Mouse (Mus musculus): Measurements from ENCODE around the gene Stt3b. TPM values are rescaled to one million over a fixed set of nuclear protein-coding genes. Genes with fewer than 3 reads are reported as not detected.

Gene Stt3b
- total RNA-seq, 2 experiments from 2014 or later, result 84.8 to 87.6 TPM

GRCm38 (mm10) chr9:115320156-115320555, 9.9 kb upstream of the Stt3b start:
- intact Hi-C loops (cut with DNase I), result no loop called here
- DNase-seq (ENCODE audit: low spot score in 2 of 2), result no peak

GRCm38 (mm10) chr9:115318621-115319375, 8.6 kb upstream of the Stt3b start:
- DNase-seq (ENCODE audit: low spot score in 2 of 2), result no peak
- intact Hi-C loops (cut with DNase I), result loop anchor here (10.0 kb wide), 1 partner anchor 726 kb away; no protein-coding TSS in a partner anchor

DNA sequence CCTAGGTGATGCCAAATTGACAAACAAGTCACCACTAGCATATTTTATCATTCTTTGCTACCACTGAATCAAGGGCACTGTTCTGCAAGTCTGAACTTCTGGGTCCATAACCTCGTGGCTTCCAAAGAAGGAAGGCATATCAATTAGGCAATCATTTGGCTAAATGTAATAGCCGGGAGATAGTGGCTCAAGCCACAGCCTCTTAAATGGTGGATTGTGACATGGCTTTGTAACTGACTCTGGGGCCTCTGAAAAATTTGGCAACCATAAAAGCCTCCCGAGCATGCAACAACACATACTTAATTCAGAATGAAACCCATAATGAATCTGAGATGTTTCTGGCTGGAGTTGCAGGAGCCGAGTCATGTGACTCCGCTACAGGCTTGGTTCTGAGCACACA, 6.8 kb upstream of the Stt3b start:
- DNase-seq (ENCODE audit: low spot score in 2 of 2), result no peak
- intact Hi-C loops (cut with DNase I), result loop anchor here (10.0 kb wide), 1 partner anchor 728 kb away; no protein-coding TSS in a partner anchor

DNA sequence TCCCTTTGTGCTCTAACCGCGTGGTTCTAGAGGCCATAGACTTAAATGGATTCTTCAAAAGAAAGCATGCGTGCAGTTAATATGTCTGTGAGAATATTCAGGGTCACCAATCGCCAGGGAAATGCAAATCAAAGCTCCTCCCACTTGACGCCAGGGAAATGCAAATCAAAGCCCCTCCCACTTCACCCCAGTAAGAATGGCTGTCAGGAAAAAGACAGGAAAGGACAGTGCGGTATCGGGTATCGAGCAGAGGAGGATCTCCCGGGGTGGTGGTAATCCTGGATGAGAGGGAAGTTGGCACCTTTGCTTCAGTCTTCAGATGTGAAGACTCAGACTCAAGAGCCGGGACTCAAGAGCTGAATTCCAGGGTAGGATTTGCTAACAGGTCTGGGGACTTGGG, 4.3 kb upstream of the Stt3b start:
- intact Hi-C loops (cut with DNase I), result loop anchor here (10.0 kb wide), 1 partner anchor 730 kb away; no protein-coding TSS in a partner anchor
- DNase-seq (ENCODE audit: low spot score in 2 of 2), result no peak

DNA sequence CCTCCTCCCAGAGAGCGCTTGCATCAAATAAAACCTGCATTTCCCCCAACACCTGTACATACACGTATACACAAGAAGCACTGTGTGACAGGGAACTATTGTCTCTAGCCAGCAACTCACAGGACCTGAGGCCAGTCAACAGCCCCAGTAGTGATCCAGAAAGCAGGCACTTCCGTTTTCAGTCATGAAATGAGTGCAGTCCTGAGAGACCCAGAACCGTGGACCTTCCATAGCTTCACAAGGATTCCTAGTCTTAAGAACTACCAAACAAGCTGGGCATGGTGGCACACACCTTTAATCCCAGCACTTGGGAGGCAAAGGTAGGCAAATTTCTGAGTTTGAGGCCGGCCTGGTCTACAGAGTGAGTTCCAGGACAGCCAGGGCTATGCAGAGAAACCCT, 3.6 kb upstream of the Stt3b start:
- intact Hi-C loops (cut with DNase I), result loop anchor here (10.0 kb wide), 1 partner anchor 731 kb away; no protein-coding TSS in a partner anchor
- DNase-seq (ENCODE audit: low spot score in 2 of 2), result no peak

GRCm38 (mm10) chr9:115311223-115311520, 951 bp upstream of the Stt3b start:
- no peak for DNase-seq (ENCODE audit: low spot score in 2 of 2)
- intact Hi-C loops (cut with DNase I), result loop anchor here (10.0 kb wide), 1 partner anchor 734 kb away; no protein-coding TSS in a partner anchor

GRCm38 (mm10) chr9:115309977-115310345, 260 bp downstream of the Stt3b start:
- intact Hi-C loops (cut with DNase I), result loop anchor here (10.0 kb wide), 2 partner anchors 395 to 735 kb away; no protein-coding TSS in a partner anchor
- DNase-seq (ENCODE audit: low spot score in 2 of 2), result no peak

DNA sequence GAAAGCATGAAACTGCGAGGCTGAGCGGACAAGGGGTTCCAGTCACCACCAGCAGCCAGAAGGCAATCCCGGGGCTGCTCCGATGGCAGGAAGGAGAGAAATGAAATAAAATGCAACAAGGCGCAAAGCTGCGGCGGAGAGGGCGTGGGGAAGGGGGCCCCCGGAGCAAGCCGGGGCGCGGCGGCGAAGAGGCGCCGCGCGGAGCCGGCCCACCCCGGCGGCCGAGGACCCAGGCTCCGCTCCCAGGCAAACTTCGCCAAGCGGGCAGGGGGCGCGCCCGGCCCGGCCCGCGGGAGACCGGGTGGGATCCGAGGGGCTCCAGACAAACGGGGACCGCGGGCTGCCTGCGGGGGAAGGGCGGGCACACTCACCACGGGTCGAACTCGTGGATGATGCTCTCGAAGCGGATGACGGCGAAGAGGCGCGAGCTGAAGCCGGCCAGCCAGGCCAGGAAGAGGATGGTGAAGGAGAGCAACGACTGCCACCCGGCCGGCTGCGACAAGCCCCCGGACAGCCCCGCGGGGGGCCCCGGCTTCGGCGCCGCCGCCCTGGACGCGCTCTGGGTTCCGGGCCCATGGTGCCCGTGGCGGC, 745 bp downstream of the Stt3b start:
- intact Hi-C loops (cut with DNase I), result loop anchor here (10.0 kb wide), 1 partner anchor 395 kb away; no protein-coding TSS in a partner anchor
- peak in 1 of 2 experiments; percentile 13 for DNase-seq (ENCODE audit: low spot score in 2 of 2)

DNA sequence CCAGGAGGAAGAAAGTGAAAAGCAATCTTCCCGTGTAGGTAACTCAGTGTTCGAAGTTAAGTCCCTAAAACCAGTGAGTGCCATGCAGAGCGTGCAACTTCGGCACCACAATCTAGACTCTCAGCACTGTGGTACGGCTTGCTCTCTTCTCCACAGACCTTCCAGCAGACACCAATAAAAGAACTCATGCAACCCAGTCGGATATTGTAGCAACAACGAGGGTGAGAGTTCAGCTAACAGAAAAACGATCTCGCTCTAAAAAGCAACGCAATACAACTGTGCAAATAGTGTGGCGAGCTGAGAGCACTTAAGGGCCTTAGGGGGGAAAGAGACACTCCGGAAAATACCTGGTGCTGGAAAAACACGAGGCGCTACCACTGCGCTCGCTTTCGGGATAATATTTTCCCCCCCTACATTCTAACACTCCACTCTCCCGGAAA, 1.3 kb downstream of the Stt3b start:
- intact Hi-C loops (cut with DNase I), result loop anchor here (10.0 kb wide), 1 partner anchor 396 kb away; no protein-coding TSS in a partner anchor
- DNase-seq (ENCODE audit: low spot score in 2 of 2), result peak; percentile 15 to 18

- no peak for DNase-seq (ENCODE audit: low spot score in 2 of 2)
- intact Hi-C loops (cut with DNase I), result loop anchor here (10.0 kb wide), 1 partner anchor 396 kb away; no protein-coding TSS in a partner anchor
These were observed 1.8 kb downstream of the Stt3b start for GRCm38 (mm10) chr9:115308401-115308800.

DNA sequence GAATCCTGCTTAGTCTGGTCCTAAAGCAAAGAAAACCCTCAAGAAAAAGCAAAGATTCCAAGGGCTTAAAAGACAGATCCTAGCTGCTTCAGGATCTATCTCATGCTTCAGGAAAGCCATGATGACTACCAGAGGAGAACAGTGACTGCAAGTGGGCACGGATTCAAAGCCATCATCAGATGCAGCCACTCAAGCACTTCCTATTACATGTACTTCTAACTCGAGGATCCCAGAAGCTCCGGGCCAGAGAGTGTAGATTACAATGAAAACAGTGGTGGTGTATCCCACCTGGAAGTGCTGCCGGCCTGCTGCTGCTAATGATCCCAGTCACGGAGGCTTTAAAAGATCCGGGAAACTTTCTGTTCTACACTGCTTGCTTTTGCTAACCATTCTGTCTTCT, 4.0 kb downstream of the Stt3b start:
- intact Hi-C loops (cut with DNase I), result loop anchor here (10.0 kb wide), 1 partner anchor 399 kb away; no protein-coding TSS in a partner anchor
- no peak for DNase-seq (ENCODE audit: low spot score in 2 of 2)

DNA sequence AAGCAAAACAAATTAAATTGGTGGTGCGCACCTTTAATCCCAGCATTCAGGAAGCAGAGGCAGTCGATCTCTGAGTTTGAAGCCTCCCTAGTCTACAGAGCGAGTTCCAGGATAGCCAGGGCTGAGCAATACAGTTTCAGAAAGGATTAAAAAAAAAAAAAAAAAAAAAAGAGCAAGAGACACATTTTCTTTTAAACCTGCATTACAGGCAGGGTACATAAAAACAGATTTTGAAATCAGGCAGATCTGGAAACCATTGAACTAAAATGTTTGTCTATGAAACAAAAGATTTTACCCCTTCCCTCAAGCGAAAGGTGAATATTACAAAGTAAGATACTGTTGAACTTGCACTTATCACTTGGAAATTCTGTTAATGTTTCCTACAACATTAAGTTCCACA, 6.1 kb downstream of the Stt3b start:
- intact Hi-C loops (cut with DNase I), result loop anchor here (10.0 kb wide), 1 partner anchor 401 kb away; no protein-coding TSS in a partner anchor
- no peak for DNase-seq (ENCODE audit: low spot score in 2 of 2)

- DNase-seq (ENCODE audit: low spot score in 2 of 2), result no peak
- intact Hi-C loops (cut with DNase I), result loop anchor here (10.0 kb wide), 1 partner anchor 403 kb away; no protein-coding TSS in a partner anchor
These were observed 8.6 kb downstream of the Stt3b start for GRCm38 (mm10) chr9:115301593-115301992.

DNA sequence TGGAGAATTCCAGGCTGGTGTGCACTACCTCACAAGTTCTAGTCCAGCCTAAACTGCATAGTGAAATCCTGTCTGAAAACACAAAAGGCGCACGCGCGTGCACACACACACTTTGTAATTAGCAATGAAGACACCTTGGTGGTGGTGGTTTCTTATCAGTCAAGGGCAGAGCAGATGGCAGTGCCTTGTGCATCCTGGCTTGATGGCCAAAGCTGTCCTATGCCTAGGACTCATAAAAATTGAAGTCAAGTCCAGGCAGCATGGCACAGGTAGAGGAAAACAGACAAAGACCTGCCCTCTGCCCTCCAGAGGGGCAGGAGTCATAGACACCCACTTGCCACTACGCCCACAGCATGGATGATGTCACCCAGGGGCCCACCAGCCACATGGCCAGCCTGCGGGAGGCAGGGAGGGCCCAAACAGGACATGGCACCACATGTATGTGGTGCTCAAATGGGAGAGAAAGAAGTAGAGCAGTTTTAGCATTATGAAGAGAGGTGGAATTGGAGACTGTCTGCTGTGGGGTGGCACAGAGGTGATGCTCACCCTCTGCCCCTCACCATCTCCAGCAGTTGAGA, 9.1 kb downstream of the Stt3b start:
- intact Hi-C loops (cut with DNase I), result loop anchor here (10.0 kb wide), 1 partner anchor 404 kb away; no protein-coding TSS in a partner anchor

DNA sequence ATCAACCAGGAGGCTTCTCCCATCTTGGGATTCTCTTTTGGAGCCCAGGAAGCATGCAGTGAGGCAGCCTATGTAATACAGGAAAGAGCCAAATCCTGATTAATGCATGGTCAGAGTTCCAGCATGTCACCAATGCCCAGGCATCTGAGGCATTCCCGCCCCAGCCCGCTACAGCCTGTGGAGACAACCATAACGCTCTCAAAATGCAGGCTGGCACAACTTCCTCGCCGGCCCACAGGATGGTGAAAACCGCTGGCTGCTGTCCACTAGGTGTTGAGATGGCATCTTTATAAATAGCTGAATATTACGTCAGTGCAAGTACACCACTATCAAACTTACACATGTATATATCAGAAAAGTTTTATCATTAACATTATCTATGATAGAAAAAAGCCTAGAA, 13.5 kb downstream of the Stt3b start:
- intact Hi-C loops (cut with DNase I), result no loop called here
- no peak for DNase-seq (ENCODE audit: low spot score in 2 of 2)

More for the DNA sequence above, 9.1 kb downstream of the Stt3b start:
- DNase-seq (ENCODE audit: low spot score in 2 of 2), result no peak

DNA sequence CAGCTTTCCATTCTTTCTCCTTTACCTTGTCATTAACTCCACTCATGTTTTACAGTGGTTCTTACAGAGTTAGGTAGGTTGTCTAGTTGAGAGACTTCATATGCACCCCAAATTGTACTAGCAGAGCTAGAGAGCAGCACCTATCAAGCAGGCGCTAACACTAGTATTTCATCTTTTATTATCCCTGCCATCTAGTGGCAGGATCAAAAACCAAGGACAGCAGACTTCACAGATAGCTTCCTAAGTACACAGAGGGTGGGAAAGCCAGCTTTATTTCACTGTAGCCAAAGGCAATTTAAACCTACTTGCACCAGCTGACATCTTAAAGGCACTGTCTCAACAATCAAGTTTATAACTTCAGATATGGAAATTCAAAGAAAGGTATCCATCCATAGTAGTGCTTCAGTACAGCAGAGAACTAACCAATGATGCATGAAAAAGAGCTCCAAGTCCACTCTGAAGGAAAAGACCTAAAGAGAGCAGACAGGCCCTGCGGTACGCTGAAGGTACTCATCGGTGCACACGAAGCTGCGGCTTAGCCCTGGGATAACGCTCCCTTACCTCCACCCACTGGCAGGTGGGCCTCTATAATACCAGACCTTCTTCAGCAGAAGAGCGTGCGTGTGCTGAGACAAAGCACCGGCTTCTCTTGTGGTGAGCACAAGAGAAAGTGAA, 16.2 kb downstream of the Stt3b start:
- intact Hi-C loops (cut with DNase I), result no loop called here
- DNase-seq (ENCODE audit: low spot score in 2 of 2), result no peak

- intact Hi-C loops (cut with DNase I), result no loop called here
- no peak for DNase-seq (ENCODE audit: low spot score in 2 of 2)
These were observed 22.3 kb downstream of the Stt3b start for GRCm38 (mm10) chr9:115287774-115288434.

GRCm38 (mm10) chr9:115284385-115284784, 25.8 kb downstream of the Stt3b start:
- DNase-seq (ENCODE audit: low spot score in 2 of 2), result no peak
- intact Hi-C loops (cut with DNase I), result no loop called here

DNA sequence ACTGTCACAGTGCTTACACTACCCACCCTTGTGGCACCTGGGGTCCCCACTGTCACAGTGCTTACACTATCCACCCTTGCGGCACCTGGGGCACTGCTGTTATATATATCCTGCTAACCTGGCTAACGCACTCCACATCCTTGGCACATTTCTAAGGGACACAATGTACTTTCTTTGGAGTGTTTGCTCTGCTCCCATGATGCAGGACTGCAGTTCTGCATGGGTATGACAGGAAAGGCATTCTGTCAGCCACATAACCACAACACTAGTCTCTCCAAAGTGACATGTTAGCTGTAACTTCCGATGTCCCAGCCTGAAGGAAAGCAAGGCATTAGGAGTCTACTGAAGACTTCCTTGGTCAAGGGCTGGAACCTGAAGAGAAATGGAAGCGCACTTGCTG, 26.8 kb downstream of the Stt3b start:
- intact Hi-C loops (cut with DNase I), result no loop called here
- DNase-seq (ENCODE audit: low spot score in 2 of 2), result no peak

Measured in left cerebral cortex, postnatal 36 days (tissue).